Mouse (Mus musculus): Measurements from ENCODE around the gene Cyp11a1. TPM values are rescaled to one million over a fixed set of nuclear protein-coding genes. Genes with fewer than 3 reads are reported as not detected.

The Cyp11a1 gene
- total and polyA plus RNA-seq, 3 experiments: not detected

DNA sequence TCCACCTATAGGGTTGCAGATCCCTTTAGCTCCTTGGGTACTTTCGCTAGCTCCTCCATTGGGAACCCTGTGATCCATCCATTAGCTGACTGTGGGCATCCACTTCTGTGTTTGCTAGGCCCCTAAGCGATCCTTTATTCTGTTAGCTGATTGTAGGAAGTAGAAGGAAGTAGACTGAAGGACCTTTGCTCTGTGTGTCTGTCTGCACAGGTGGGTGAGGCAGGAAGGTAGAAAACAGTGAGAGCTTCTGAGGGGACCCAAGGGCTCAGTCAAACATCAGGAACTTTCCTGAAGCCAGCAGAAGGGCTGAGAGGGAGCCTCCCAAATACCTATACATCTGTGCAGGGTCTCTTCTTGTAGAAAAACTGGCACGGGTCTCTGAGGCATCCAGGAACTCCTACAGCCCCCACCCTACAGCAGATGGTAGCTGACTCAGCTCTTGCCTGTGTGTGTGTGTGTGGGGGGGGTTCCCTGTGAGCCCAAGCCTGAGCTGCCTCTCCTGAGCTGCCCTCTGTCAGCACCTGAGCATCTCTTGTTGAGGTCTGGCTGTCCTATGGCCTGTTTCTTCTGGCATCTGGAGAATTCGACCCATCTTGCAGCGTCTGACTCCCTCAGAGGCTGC is 30.9 kb upstream of the Cyp11a1 start:
- H3K27ac ChIP-seq (ENCODE audit: control insufficient read depth, low read depth, low read length): no peak overlapping the region
- peaks cover 0 to 10% of the 10 kb centered on the region in 2 experiments; a peak in 1 of 4 replicates for H3K4me1 ChIP-seq (ENCODE audit: control insufficient read depth in 1 of 2, insufficient read depth in 2 of 2, low read length in 2 of 2)
- H3K4me3 ChIP-seq (ENCODE audit: control insufficient read depth in 1 of 2, insufficient read depth in 1 of 2, low read depth in 2 of 2, low read length in 2 of 2): no peak overlapping the region
- no peaks in the 10 kb centered on the region for H3K27me3 ChIP-seq (ENCODE audit: control insufficient read depth in 1 of 2, insufficient read depth in 2 of 2, low read length in 2 of 2)
- no peak overlapping the region for H3K9ac ChIP-seq (ENCODE audit: control insufficient read depth, low read depth, low read length, poor library complexity, severe bottlenecking)
- no peak for DNase-seq (ENCODE audit: low read depth, low spot score)
- no peaks in the 10 kb centered on the region for H3K36me3 ChIP-seq (ENCODE audit: control insufficient read depth in 1 of 2, insufficient read depth in 2 of 2, low read length in 2 of 2)
- H3K9me3 ChIP-seq (replicated peaks; ENCODE audit: insufficient read depth, low read length): no peaks in the 10 kb centered on the region
- no peaks in the 10 kb centered on the region for H3K79me2 ChIP-seq (ENCODE audit: control insufficient read depth, insufficient read depth, low read length, poor library complexity)
- TF ChIP-seq UBTF (IDR thresholded peaks at IDR 0.05; ENCODE audit: borderline replicate concordance, insufficient read depth, low read depth, low read length): no peak
- TF ChIP-seq POLR2AphosphoS2 (IDR thresholded peaks at IDR 0.05; ENCODE audit: low read length): no peak
- TF ChIP-seq RAD21 (IDR thresholded peaks at IDR 0.05; ENCODE audit: low read depth, low read length): no peak
- no peak for TF ChIP-seq POLR2AphosphoS5 (IDR thresholded peaks at IDR 0.05; ENCODE audit: borderline replicate concordance, low read depth, low read length)
- TF ChIP-seq MYB (IDR thresholded peaks at IDR 0.05; ENCODE audit: low read depth, low read length): no peak
- no peak for TF ChIP-seq RCOR1 (IDR thresholded peaks at IDR 0.05; ENCODE audit: low read depth, low read length)
- no peak for TF ChIP-seq TAL1 (IDR thresholded peaks at IDR 0.05; ENCODE audit: low read length)
- TF ChIP-seq MAX (IDR thresholded peaks at IDR 0.05; ENCODE audit: low read length): no peak
- no peak for TF ChIP-seq USF1 (IDR thresholded peaks at IDR 0.05; ENCODE audit: low read depth, low read length)
- TF ChIP-seq MXI1 (IDR thresholded peaks at IDR 0.05; ENCODE audit: low read depth, low read length): no peak
- no peak for TF ChIP-seq NELFE (IDR thresholded peaks at IDR 0.05; ENCODE audit: low read depth, low read length)
- no peak for TF ChIP-seq ELF1 (IDR thresholded peaks at IDR 0.05; ENCODE audit: low read depth, low read length)
- TF ChIP-seq CHD2 (IDR thresholded peaks at IDR 0.05; ENCODE audit: low read length): no peak
- no peak for TF ChIP-seq CHD1 (IDR thresholded peaks at IDR 0.05; ENCODE audit: low read depth, low read length)
- TF ChIP-seq HCFC1 (IDR thresholded peaks at IDR 0.05; ENCODE audit: low read depth, low read length): no peak
- no peak for TF ChIP-seq CTCF (IDR thresholded peaks at IDR 0.05 in 2 of 3, conservative IDR thresholded peaks at IDR 0.05 in 1 of 3; ENCODE audit: control insufficient read depth in 1 of 3, insufficient read depth in 1 of 3, low read depth in 2 of 3, low read length in 3 of 3, poor library complexity in 1 of 3, severe bottlenecking in 1 of 3)
- TF ChIP-seq MAZ (IDR thresholded peaks at IDR 0.05; ENCODE audit: low read depth, low read length): no peak
- no peak for TF ChIP-seq ZMIZ1 (IDR thresholded peaks at IDR 0.05; ENCODE audit: low read depth, low read length)
- no peak for TF ChIP-seq MYC (IDR thresholded peaks at IDR 0.05; ENCODE audit: low read depth, low read length)

DNA sequence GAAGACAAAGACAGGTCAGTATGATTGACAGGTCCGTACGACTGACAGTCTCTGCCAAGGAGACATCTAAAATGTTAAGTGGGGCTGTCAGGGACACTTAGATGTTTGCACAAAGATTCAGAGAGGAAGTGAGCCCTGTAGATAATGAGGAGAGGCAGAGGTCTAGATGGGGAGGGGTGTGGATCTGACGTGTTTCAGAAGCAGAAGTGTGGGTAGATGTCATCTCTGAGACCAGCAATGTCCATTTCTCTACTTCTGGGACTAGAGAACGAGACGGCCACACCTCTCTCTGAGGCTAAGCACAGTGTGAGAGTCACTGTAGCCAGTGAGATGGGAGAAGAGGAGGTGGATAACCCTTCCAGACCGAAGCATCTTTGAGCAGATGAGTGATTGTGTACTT is 28.2 kb upstream of the Cyp11a1 start:
- Histone ChIP-seq H3K9me3 (replicated peaks; ENCODE audit: insufficient read depth, low read length) (no peaks in the 10 kb centered on the region), H3K4me1 (ENCODE audit: control insufficient read depth in 1 of 2, insufficient read depth in 2 of 2, low read length in 2 of 2) (peaks cover 0 to 10% of the 10 kb centered on the region in 2 experiments; a peak in 1 of 4 replicates), H3K27ac (ENCODE audit: control insufficient read depth, low read depth, low read length) (no peak overlapping the region), H3K4me3 (ENCODE audit: control insufficient read depth in 1 of 2, insufficient read depth in 1 of 2, low read depth in 2 of 2, low read length in 2 of 2) (no peak overlapping the region), H3K36me3 (ENCODE audit: control insufficient read depth in 1 of 2, insufficient read depth in 2 of 2, low read length in 2 of 2) (no peaks in the 10 kb centered on the region), H3K79me2 (ENCODE audit: control insufficient read depth, insufficient read depth, low read length, poor library complexity) (no peaks in the 10 kb centered on the region), H3K27me3 (ENCODE audit: control insufficient read depth in 1 of 2, insufficient read depth in 2 of 2, low read length in 2 of 2) (no peaks in the 10 kb centered on the region), H3K9ac (ENCODE audit: control insufficient read depth, low read depth, low read length, poor library complexity, severe bottlenecking) (no peak overlapping the region)
- TF ChIP-seq UBTF (IDR thresholded peaks at IDR 0.05; ENCODE audit: borderline replicate concordance, insufficient read depth, low read depth, low read length) (no peak), SMC3 (IDR thresholded peaks at IDR 0.05; ENCODE audit: low read depth, low read length) (no peak), POLR2A (IDR thresholded peaks at IDR 0.05; ENCODE audit: control insufficient read depth in 1 of 2, insufficient read depth in 1 of 2, low read depth in 1 of 2, low read length in 2 of 2, poor library complexity in 1 of 2) (no peak), JUND (IDR thresholded peaks at IDR 0.05; ENCODE audit: low read depth, low read length) (no peak), TBP (IDR thresholded peaks at IDR 0.05; ENCODE audit: low read depth, low read length) (no peak), BHLHE40 (IDR thresholded peaks at IDR 0.05; ENCODE audit: borderline replicate concordance, low read depth, low read length) (no peak), POLR2AphosphoS2 (IDR thresholded peaks at IDR 0.05; ENCODE audit: low read length) (no peak), CTCF (IDR thresholded peaks at IDR 0.05 in 2 of 3, conservative IDR thresholded peaks at IDR 0.05 in 1 of 3; ENCODE audit: control insufficient read depth in 1 of 3, insufficient read depth in 1 of 3, low read depth in 2 of 3, low read length in 3 of 3, poor library complexity in 1 of 3, severe bottlenecking in 1 of 3) (no peak), ZC3H11A (IDR thresholded peaks at IDR 0.05; ENCODE audit: low read depth, low read length) (no peak), TAL1 (IDR thresholded peaks at IDR 0.05; ENCODE audit: low read length) (no peak), MAFK (IDR thresholded peaks at IDR 0.05; ENCODE audit: borderline replicate concordance, low read depth, low read length) (no peak)
- peak; percentile 32 for DNase-seq (ENCODE audit: low read depth, low spot score)

Measured in MEL (cell line).